ENCODE assay signal across 28 mouse cellular contexts in the genomic region with DNA sequence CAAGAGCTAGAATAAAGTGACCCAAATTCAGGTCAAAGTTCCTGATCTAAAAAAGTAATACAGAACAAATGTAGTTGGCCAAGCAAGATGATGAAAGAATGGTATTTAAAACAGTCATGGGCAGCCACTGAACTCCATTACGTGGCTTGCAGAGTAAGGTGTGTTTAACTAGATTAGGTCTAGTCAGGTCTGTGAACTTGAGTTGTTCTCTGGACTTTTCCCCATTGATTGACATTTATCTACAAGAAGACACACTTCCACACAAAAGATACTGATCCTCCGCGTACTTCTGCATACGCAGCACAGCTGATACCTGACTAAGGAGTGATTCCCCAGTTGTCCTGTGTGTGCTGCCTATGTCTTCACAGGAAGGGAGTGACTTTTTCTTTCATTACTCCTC. TPM values are rescaled to one million over a fixed set of nuclear protein-coding genes. Genes with fewer than 3 reads are reported as not detected.
"Had no signal": no experiment of that assay in that cellular context is flagged by ENCODE, and none has a peak within 500 bp of the region (broad histone marks: within the 10 kb centered on the region; RNA-seq: fewer than 3 reads in every experiment).

No protein-coding gene starts in this region.

- ATAC-seq: hindbrain, embryonic 16.5 days; inflammation-experienced regulatory T-cells, adult 6 months; intestine, embryonic 16.5 days had no signal

- H3K27me3 ChIP-seq: heart, embryonic 13.5 days; heart, embryonic 15.5 days; hindbrain, embryonic 12.5 days; limb, embryonic 12.5 days had no signal

- H3K9me3 ChIP-seq: heart, embryonic 13.5 days; heart, embryonic 15.5 days; hindbrain, embryonic 10.5 days; hindbrain, embryonic 12.5 days; limb, embryonic 10.5 days; limb, embryonic 12.5 days had no signal

- H3K4me2 ChIP-seq: heart, embryonic 11.5 days; heart, embryonic 13.5 days; heart, embryonic 15.5 days; hindbrain, embryonic 12.5 days; hindbrain, embryonic 14.5 days; limb, embryonic 12.5 days; liver, embryonic 11.5 days had no signal

- H3K27ac ChIP-seq: gastrocnemius, adult 2 months; heart, adult 2 months; heart, embryonic 13.5 days; heart, embryonic 15.5 days; hindbrain, embryonic 10.5 days; hindbrain, embryonic 12.5 days; hindbrain, embryonic 14.5 days; layer of hippocampus, adult 2 months; limb, embryonic 10.5 days; limb, embryonic 12.5 days; liver, embryonic 14.5 days had no signal

- H3K4me1 ChIP-seq: heart, embryonic 13.5 days; heart, embryonic 15.5 days; hindbrain, embryonic 10.5 days; hindbrain, embryonic 12.5 days; limb, embryonic 10.5 days; limb, embryonic 12.5 days had no signal

- H3K9ac ChIP-seq: heart, embryonic 13.5 days; heart, embryonic 15.5 days; hindbrain, embryonic 12.5 days; hindbrain, embryonic 14.5 days; limb, embryonic 12.5 days; liver, embryonic 14.5 days had no signal

- H3K36me3 ChIP-seq: heart, embryonic 13.5 days; heart, embryonic 15.5 days; hindbrain, embryonic 10.5 days; hindbrain, embryonic 12.5 days; limb, embryonic 10.5 days; limb, embryonic 12.5 days had no signal

- DNase-seq: gastrocnemius, adult 2 months; gastrocnemius, postnatal 10 days; gastrocnemius, postnatal 25 days; heart, adult 2 months; heart, postnatal 14 days; heart, postnatal 36 days; kidney, adult 18-20 months; kidney, adult 8-10 months; kidney, postnatal 10 days; kidney, postnatal 25 days; kidney, postnatal 4 days; layer of hippocampus, postnatal 36 days had no signal

- H3K4me3 ChIP-seq: gastrocnemius, adult 2 months; heart, adult 2 months; heart, embryonic 13.5 days; heart, embryonic 15.5 days; hindbrain, embryonic 10.5 days; hindbrain, embryonic 12.5 days; layer of hippocampus, adult 2 months; limb, embryonic 10.5 days; limb, embryonic 12.5 days had no signal

RNA-seq across cellular contexts. Expression of a gene that starts 24.3 kb away (rescaled TPM):
- total RNA-seq: gastrocnemius, adult 2 months; gastrocnemius, postnatal 25 days; granulocyte monocyte progenitor cell, adult 5-6 weeks; heart, adult 2 months; heart, postnatal 14 days; heart, postnatal 36 days had no signal
- polyA plus RNA-seq: heart, embryonic 11.5 days; heart, embryonic 13.5 days; heart, postnatal 0 days; hindbrain, embryonic 10.5 days; hindbrain, embryonic 12.5 days; inflammation-experienced regulatory T-cells, adult 6 months; limb, embryonic 10.5 days; limb, embryonic 12.5 days had no signal
